Mouse (Mus musculus) liver, embryonic 14.5 days (tissue): ENCODE measurements around the gene Tmem236. TPM values are rescaled to one million over a fixed set of nuclear protein-coding genes. Genes with fewer than 3 reads are reported as not detected.

Experiments used
- ATAC-seq: fragments of 200-750 bp; cut with Nextera tagmentation; 2 replicates; pipeline ENCODE4 v1.8.0; 2017; ENCODE audit warnings: moderate number of reproducible peaks, mild to moderate bottlenecking, moderate library complexity; ENCODE audit not compliant: insufficient read depth
- DNase-seq, 3 experiments: peaks; one replicate each; pipeline ENCODE4 v3.0.0-alpha.2; 2012 to 2013; ENCODE audit warnings: low read depth in 3 of 3, low spot score in 3 of 3
- H3K27ac ChIP-seq: fragments of 300-500 bp; sonication (generic); 2 replicates; pipeline ENCODE4 v1.5.1; 2014; ENCODE audit warnings: moderate library complexity, mild to moderate bottlenecking, control low read depth, inconsistent platforms
- H3K27me3 ChIP-seq: fragments of 300-500 bp; sonication (generic); 2 replicates; pipeline ENCODE4 v1.6.1; 2014; ENCODE audit warnings: mild to moderate bottlenecking, low read length, moderate library complexity; ENCODE audit not compliant: control insufficient read depth, insufficient read depth
- H3K36me3 ChIP-seq: fragments of 300-500 bp; sonication (generic); replicated peaks from 2 replicates; pipeline ENCODE4 v1.6.1; 2014; ENCODE audit warnings: low read depth; ENCODE audit not compliant: control insufficient read depth, insufficient read depth
- H3K4me1 ChIP-seq, 2 experiments: fragments of 200-500 bp in 1 of 2; fragments of 300-500 bp in 1 of 2; sonication (generic) in 1 of 2; replicated peaks; 2 replicates each; pipeline ENCODE4 v1.6.1; 2012 to 2014; ENCODE audit warnings: antibody characterized with exemption in 1 of 2, inconsistent platforms in 1 of 2, low read length in 1 of 2; ENCODE audit not compliant: control insufficient read depth in 2 of 2, insufficient read depth in 2 of 2
- H3K4me2 ChIP-seq: fragments of 300-500 bp; sonication (generic); 2 replicates; pipeline ENCODE4 v1.6.1; 2014; ENCODE audit warnings: low read depth, mild to moderate bottlenecking, control low read depth, moderate library complexity
- H3K4me3 ChIP-seq, 2 experiments: fragments of 200-500 bp in 1 of 2; fragments of 300-500 bp in 1 of 2; sonication (generic) in 1 of 2; 2 replicates each; pipeline ENCODE4 v1.5.1; 2012 to 2014; ENCODE audit warnings: low read depth in 2 of 2, low read length in 2 of 2, mild to moderate bottlenecking in 2 of 2, control low read depth in 1 of 2, inconsistent platforms in 1 of 2, moderate library complexity in 1 of 2; ENCODE audit not compliant: insufficient read depth in 1 of 2
- H3K9ac ChIP-seq: fragments of 300-500 bp; sonication (generic); replicated peaks from 2 replicates; pipeline ENCODE4 v1.6.1; 2014; ENCODE audit warnings: mild to moderate bottlenecking, control low read depth, moderate library complexity
- H3K9me3 ChIP-seq: fragments of 300-500 bp; sonication (generic); 2 replicates; pipeline ENCODE4 v1.6.1; 2016; ENCODE audit warnings: low read length, mixed read lengths; ENCODE audit not compliant: control insufficient read depth
- CTCF ChIP-seq: IDR thresholded peaks from 2 replicates; pipeline ENCODE4 v1.5.1; 2016; ENCODE audit warnings: antibody characterized with exemption, low read depth, control low read depth
- EP300 ChIP-seq: IDR thresholded peaks from 2 replicates; pipeline ENCODE4 v1.6.1; 2016; ENCODE audit warnings: antibody characterized with exemption, low read depth
- WGBS: fragments of 180-500 bp; shearing (Covaris S2); extraction: QIAGEN DNeasy Blood & Tissue Kit; methylation state at CpG from one replicate; pipeline ENCODE4 v1.1.7; 2014; ENCODE audit not compliant: insufficient replicate concordance; 5-methylcytosine and 5-hydroxymethylcytosine counted together
- polyA plus RNA-seq, 2 experiments: library from polyadenylated mRNA; depleted of rRNA in 1 of 2; stranded (reverse) in 1 of 2; unstranded in 1 of 2; fragments of >200 nt; fragmentation: Nextera tagmentation in 1 of 2; extraction: Ambion mirVana in 1 of 2; gene quantifications; 2 replicates each; pipeline versions ENCODE4 v1.2.1 to v1.2.3; 2012 to 2014

The Tmem236 gene
- polyA plus RNA-seq, 2 experiments = 0.06 to 0.09 TPM

DNA sequence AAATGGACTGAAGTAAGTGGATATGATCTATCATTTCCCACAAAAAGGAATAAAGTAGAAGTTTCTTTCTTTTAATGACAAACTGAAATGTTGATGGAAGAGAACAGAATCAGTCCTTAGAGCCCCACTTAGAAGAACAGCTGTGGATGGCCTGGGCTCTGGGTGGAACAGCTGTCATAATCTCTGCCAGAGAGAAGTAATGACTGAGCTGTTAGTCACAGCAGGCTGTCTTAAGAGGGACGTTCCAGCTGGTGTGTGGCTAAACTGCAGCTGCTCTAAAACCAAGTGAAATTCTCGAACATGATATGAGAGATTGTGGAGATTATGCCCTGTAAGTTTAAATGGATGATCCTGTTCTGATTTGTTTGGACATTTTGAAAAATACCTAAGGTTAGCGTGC lies 37.4 kb upstream of the Tmem236 start:
- ATAC-seq (no peak), DNase-seq (no peak)
- H3K36me3 ChIP-seq = peaks cover 8% of the 10 kb centered on the region
- H3K27ac ChIP-seq = no peak overlapping the region
- no peaks in the 10 kb centered on the region for H3K27me3 ChIP-seq
- TF ChIP-seq EP300 (no peak), CTCF (no peak)
- no peak overlapping the region for H3K4me3 ChIP-seq
- WGBS = 70% methylated on average over 3 of the region's 3 CpGs
- H3K4me2 ChIP-seq = no peak overlapping the region
- no peaks in the 10 kb centered on the region for H3K9me3 ChIP-seq
- no peak overlapping the region for H3K9ac ChIP-seq
- no peaks in the 10 kb centered on the region for H3K4me1 ChIP-seq

DNA sequence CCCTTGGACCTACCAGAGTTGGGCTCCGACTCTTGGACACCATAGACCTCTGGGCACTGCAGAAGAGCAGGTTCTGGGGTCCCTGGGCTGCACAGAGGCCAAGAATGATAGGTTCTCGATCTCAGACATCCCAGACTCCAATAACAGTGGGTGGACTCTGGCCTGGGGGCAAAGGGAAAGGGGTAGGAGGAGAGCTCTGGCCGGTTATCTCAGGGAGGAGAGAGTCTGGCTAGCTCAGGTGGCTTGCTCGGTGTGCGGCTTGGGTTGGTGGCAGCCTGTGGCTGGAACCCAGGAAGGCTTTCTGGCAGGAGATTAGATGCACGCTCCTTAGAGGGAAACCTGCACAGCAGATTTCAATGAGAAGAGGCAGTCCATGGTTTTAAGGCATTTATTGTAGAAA lies 34.7 kb upstream of the Tmem236 start:
- Histone ChIP-seq H3K36me3 (peaks cover 20% of the 10 kb centered on the region), H3K27me3 (no peaks in the 10 kb centered on the region)
- 78% methylated on average over 6 of the region's 6 CpGs for WGBS

DNA sequence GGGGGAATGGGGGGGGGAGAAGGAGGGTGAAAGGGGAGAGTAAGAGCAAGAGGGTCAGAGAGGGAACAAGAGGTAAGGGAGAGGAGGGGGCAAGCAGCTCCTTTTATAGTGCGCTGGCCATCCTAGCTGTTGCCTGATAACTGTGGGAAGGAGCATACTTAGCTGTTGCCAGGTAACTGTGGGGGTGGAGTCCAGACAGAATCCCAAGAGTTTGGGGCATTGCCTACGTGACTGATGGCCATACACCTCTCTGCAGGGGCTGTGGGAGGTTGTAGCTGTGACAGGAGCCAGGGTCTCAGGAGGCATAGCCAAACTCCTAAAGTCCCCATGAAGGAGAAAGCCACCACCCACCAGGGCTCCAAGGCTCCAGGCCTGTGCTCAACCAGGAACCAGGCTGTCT lies 34.3 kb upstream of the Tmem236 start:
- ATAC-seq = no peak
- Histone ChIP-seq H3K27me3 (no peaks in the 10 kb centered on the region), H3K4me1 (no peaks in the 10 kb centered on the region), H3K4me3 (no peak overlapping the region), H3K4me2 (no peak overlapping the region), H3K9me3 (no peaks in the 10 kb centered on the region), H3K36me3 (peaks cover 20% of the 10 kb centered on the region), H3K9ac (no peak overlapping the region), H3K27ac (no peak overlapping the region)
- DNase-seq = no peak
- TF ChIP-seq CTCF (no peak), EP300 (no peak)
- 73% methylated on average over 2 of the region's 2 CpGs for WGBS

More for the DNA sequence above, 34.7 kb upstream of the Tmem236 start:
- H3K9me3 ChIP-seq = no peaks in the 10 kb centered on the region
- TF ChIP-seq EP300 (no peak), CTCF (no peak)
- no peak overlapping the region for H3K4me2 ChIP-seq
- H3K4me3 ChIP-seq = no peak overlapping the region
- no peak overlapping the region for H3K9ac ChIP-seq
- no peaks in the 10 kb centered on the region for H3K4me1 ChIP-seq
- DNase-seq = no peak
- no peak overlapping the region for H3K27ac ChIP-seq
- ATAC-seq = no peak

DNA sequence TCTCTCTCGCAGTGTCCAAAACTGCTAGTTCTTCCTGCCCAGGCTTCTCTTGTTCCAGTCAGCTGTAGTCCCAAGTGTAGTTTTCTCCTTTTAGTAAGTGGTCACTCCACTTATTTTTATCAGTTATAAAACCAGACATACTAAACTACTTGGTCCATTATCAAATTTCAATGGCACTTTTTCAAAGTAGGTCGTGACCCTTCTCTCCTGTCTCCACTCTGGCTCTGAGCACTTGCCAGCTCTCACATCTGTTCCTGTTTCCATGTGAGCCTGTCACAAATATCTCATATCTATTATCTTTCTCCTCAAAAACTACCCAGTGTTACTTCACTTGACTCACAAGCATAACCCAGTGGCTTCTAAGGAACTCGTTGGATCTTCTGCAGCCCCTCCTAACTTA lies 29.0 kb upstream of the Tmem236 start:
- Histone ChIP-seq H3K4me2 (no peak overlapping the region), H3K9me3 (no peaks in the 10 kb centered on the region), H3K27ac (no peak overlapping the region), H3K27me3 (no peaks in the 10 kb centered on the region), H3K4me3 (no peak overlapping the region), H3K9ac (no peak overlapping the region), H3K36me3 (peaks cover 19% of the 10 kb centered on the region), H3K4me1 (no peaks in the 10 kb centered on the region)
- ATAC-seq (no peak), DNase-seq (no peak)
- WGBS = 72% methylated on average over 3 of the region's 3 CpGs
- TF ChIP-seq EP300 (no peak), CTCF (no peak)

DNA sequence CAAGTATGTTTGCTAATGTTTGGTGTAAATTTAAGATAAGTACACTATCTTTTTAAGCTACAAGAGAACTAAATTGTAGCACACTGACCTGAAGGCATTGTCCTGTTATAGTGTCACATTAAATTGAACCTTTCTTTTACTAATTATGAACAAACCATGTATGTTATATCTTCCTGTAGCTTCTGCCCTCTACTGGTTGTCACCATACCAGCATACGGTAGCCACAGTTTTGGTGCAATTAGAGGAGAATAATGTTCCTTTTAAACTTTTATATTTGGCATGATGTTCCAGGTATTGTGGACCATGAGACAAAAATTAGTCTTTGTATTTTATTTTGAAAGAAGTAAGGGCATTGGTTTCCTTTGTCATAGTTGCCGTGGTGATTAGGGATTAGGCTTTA lies 27.4 kb upstream of the Tmem236 start:
- H3K27me3 ChIP-seq = no peaks in the 10 kb centered on the region
- H3K4me3 ChIP-seq = no peak overlapping the region
- H3K9me3 ChIP-seq = no peaks in the 10 kb centered on the region
- TF ChIP-seq CTCF = peak; percentile 38; the same call in 1 of the 2 replicates
- no peak for TF ChIP-seq EP300
- H3K4me2 ChIP-seq = no peak overlapping the region
- DNase-seq = no peak
- H3K9ac ChIP-seq = no peak overlapping the region
- H3K36me3 ChIP-seq = peaks cover 14% of the 10 kb centered on the region
- H3K27ac ChIP-seq = no peak overlapping the region
- ATAC-seq = no peak
- no peaks in the 10 kb centered on the region for H3K4me1 ChIP-seq
- WGBS = 82% methylated on average over 2 of the region's 2 CpGs
